Comparison of ENCODE assay signal across 8 mouse cellular contexts in genomic region chr9:40784374-40784967, GRCm38 (mm10). TPM values are rescaled to one million over a fixed set of nuclear protein-coding genes. Genes with fewer than 3 reads are reported as not detected.
DNase-seq lines count a peak whose midpoint lies in the region; ATAC-seq and TF ChIP-seq lines count a peak whose summit lies in the region.

No protein-coding gene starts in this region.

- no peak overlapping the region for H3K4me3 ChIP-seq in heart, embryonic 14.5 days (ENCODE audit: control insufficient read depth in 1 of 2, insufficient read depth in 1 of 2, low read depth in 1 of 2, low read length in 2 of 2)
- no peak overlapping the region for H3K4me3 ChIP-seq in hindbrain, embryonic 13.5 days
- H3K4me3 ChIP-seq in midbrain, embryonic 14.5 days (replicated peaks; ENCODE audit: low read depth, low read length): no peak overlapping the region

- intact Hi-C loops in heart, postnatal 10 days (cut with DNase I): loop anchor here (2.0 kb wide), 1 partner anchor 14 kb away; no protein-coding TSS in a partner anchor

- H3K4me2 ChIP-seq in heart, embryonic 14.5 days (ENCODE audit: low read length): peak overlapping the region; percentile 43
- H3K4me2 ChIP-seq in hindbrain, embryonic 13.5 days: peak overlapping the region; percentile 20
- peak overlapping the region; percentile 43 for H3K4me2 ChIP-seq in midbrain, embryonic 14.5 days (ENCODE audit: low read length)

- no peaks in the 10 kb centered on the region for H3K27me3 ChIP-seq in heart, embryonic 14.5 days (ENCODE audit: control insufficient read depth, insufficient read depth, low read length)
- H3K27me3 ChIP-seq in hindbrain, embryonic 13.5 days: no peaks in the 10 kb centered on the region
- no peaks in the 10 kb centered on the region for H3K27me3 ChIP-seq in midbrain, embryonic 14.5 days (ENCODE audit: control insufficient read depth, insufficient read depth, low read length)

- no peak for TF ChIP-seq CTCF in brain, embryonic 14.5 days (IDR thresholded peaks at IDR 0.05; ENCODE audit: borderline replicate concordance, extremely low read depth, insufficient read depth, insufficient read length)

- DNase-seq in heart, postnatal 10 days: no peak
- peak; percentile 90 for DNase-seq in brain, embryonic 14.5 days (ENCODE audit: low read depth)
- peak; percentile 84 for DNase-seq in midbrain, embryonic 14.5 days
- no peak for DNase-seq in thymus, postnatal 4 days
- no peak for DNase-seq in adrenal gland, adult (ENCODE audit: inconsistent age in 2 of 2, low spot score in 1 of 2)
- DNase-seq in spleen, adult 18-20 months: no peak

- no peaks in the 10 kb centered on the region for H3K36me3 ChIP-seq in heart, embryonic 14.5 days (ENCODE audit: control insufficient read depth, insufficient read depth, low read length)
- H3K36me3 ChIP-seq in hindbrain, embryonic 13.5 days: peaks cover 13% of the 10 kb centered on the region
- peaks cover 8% of the 10 kb centered on the region for H3K36me3 ChIP-seq in midbrain, embryonic 14.5 days (ENCODE audit: control insufficient read depth, insufficient read depth, low read length)

- 0 out of 2 replicates have a peak, but pooled peaks cover 3% of the 10 kb centered on the region for H3K9me3 ChIP-seq in heart, embryonic 14.5 days (ENCODE audit: control insufficient read depth, low read length)
- no peaks in the 10 kb centered on the region for H3K9me3 ChIP-seq in hindbrain, embryonic 13.5 days
- H3K9me3 ChIP-seq in midbrain, embryonic 14.5 days (ENCODE audit: control insufficient read depth, low read length): no peaks in the 10 kb centered on the region

- peaks cover 13 to 26% of the 10 kb centered on the region in 2 experiments for H3K4me1 ChIP-seq in heart, embryonic 14.5 days (ENCODE audit: control insufficient read depth in 2 of 2, insufficient read depth in 2 of 2, low read length in 2 of 2)
- peaks cover 27% of the 10 kb centered on the region for H3K4me1 ChIP-seq in hindbrain, embryonic 13.5 days (replicated peaks)
- peaks cover 22% of the 10 kb centered on the region for H3K4me1 ChIP-seq in midbrain, embryonic 14.5 days (ENCODE audit: control insufficient read depth, insufficient read depth, low read length)

- peak overlapping the region; percentile 8; the same call in 1 of the 2 replicates for H3K9ac ChIP-seq in heart, embryonic 14.5 days (ENCODE audit: low read length)
- H3K9ac ChIP-seq in hindbrain, embryonic 13.5 days: peak overlapping the region; percentile 59; the same call in 1 of the 2 replicates
- peak overlapping the region; percentile 32; the same call in 1 of the 2 replicates for H3K9ac ChIP-seq in midbrain, embryonic 14.5 days (replicated peaks; ENCODE audit: low read length)

- no peak for TF ChIP-seq POLR2A in brain, embryonic 14.5 days (IDR thresholded peaks at IDR 0.05; ENCODE audit: borderline replicate concordance, extremely low read depth, insufficient read depth, insufficient read length, poor library complexity, severe bottlenecking)

- no peak for ATAC-seq in heart, embryonic 14.5 days (ENCODE audit: insufficient number of reproducible peaks, insufficient read depth, low FRiP score, low read depth)
- ATAC-seq in hindbrain, embryonic 13.5 days (ENCODE audit: low FRiP score): peak; percentile 27; the same call in 1 of the 2 replicates
- peak; percentile 68; the same call in 1 of the 2 replicates for ATAC-seq in midbrain, embryonic 14.5 days (ENCODE audit: low FRiP score, low TSS enrichment)

- peak overlapping the region; percentile 57 to 77 for H3K27ac ChIP-seq in heart, embryonic 14.5 days (replicated peaks in 1 of 2; ENCODE audit: control insufficient read depth in 1 of 2, insufficient read depth in 1 of 2, low read depth in 2 of 2, low read length in 2 of 2)
- H3K27ac ChIP-seq in hindbrain, embryonic 13.5 days: peak overlapping the region; percentile 83
- H3K27ac ChIP-seq in midbrain, embryonic 14.5 days (replicated peaks; ENCODE audit: low read depth, low read length): peak overlapping the region; percentile 89

- 15% methylated on average over 9 of the region's 9 CpGs for WGBS in heart, embryonic 14.5 days
- WGBS in hindbrain, embryonic 13.5 days: 7% methylated on average over 9 of the region's 9 CpGs
- WGBS in midbrain, embryonic 14.5 days: 2% methylated on average over 9 of the region's 9 CpGs

RNA-seq across cellular contexts. Expression of gene Hspa8, which starts 16.3 kb away (rescaled TPM):
- polyA plus RNA-seq in heart, embryonic 14.5 days (2014; fragmentation: Nextera tagmentation; extraction: Ambion mirVana): 1,682 and 1,761 TPM in 2 replicates
- total RNA-seq in heart, postnatal 10 days (2021): 1,000 to 10,000 TPM; 1,111 to 1,159 TPM
- polyA plus RNA-seq in brain, embryonic 14.5 days (2012; rRNA removed): 2,783 and 3,166 TPM in 2 replicates
- 2,762 and 2,865 TPM in 2 replicates for polyA plus RNA-seq in hindbrain, embryonic 13.5 days (2015; fragmentation: Nextera tagmentation; extraction: Ambion mirVana)
- 2,437 and 3,041 TPM in 2 replicates for polyA plus RNA-seq in midbrain, embryonic 14.5 days (2014; fragmentation: Nextera tagmentation; extraction: Ambion mirVana)

Comparison
In these comparisons a context has a peak if more than half of its experiments do, and no peak if none do; other contexts are left out.
1. H3K9ac ChIP-seq: peak in every context shown above with its lines; median percentile 59 in hindbrain, embryonic 13.5 days; 32 in midbrain, embryonic 14.5 days; 8 in heart, embryonic 14.5 days.
2. DNase-seq: peak in brain, embryonic 14.5 days (single experiment) and midbrain, embryonic 14.5 days (single experiment); none in heart, postnatal 10 days (0 of 2), thymus, postnatal 4 days (single experiment), adrenal gland, adult (0 of 2) and spleen, adult 18-20 months (0 of 2).
3. Peak in every context shown above with its lines, with median percentiles within 50 percentile points of each other: H3K27ac ChIP-seq and H3K4me2 ChIP-seq.